Mouse (Mus musculus): ENCODE results near the gene Tsen2.

Tsen2 gene

GRCm38 (mm10) chr6:115601715-115602523, 57.5 kb downstream of the Tsen2 start, which contains the start of gene Mkrn2:
TSS of gene Mkrn2 (plus strand) at chr6:115601902.
- peak; percentile 52 to 79 for DNase-seq

GRCm38 (mm10) chr6:115606461-115606860, 62.0 kb downstream of the Tsen2 start:
- DNase-seq, result no peak

- DNase-seq, result no peak
Observed at GRCm38 (mm10) chr6:115607429-115607828, 63.0 kb downstream of the Tsen2 start.

- peak in 1 of 2 experiments; percentile 30 for DNase-seq
Observed at GRCm38 (mm10) chr6:115609121-115609520, 64.7 kb downstream of the Tsen2 start.

GRCm38 (mm10) chr6:115610301-115610700, 65.8 kb downstream of the Tsen2 start:
- no peak for DNase-seq

GRCm38 (mm10) chr6:115613793-115614192, 69.3 kb downstream of the Tsen2 start:
- DNase-seq, result no peak

GRCm38 (mm10) chr6:115615983-115616382, 71.5 kb downstream of the Tsen2 start:
- DNase-seq, result no peak

- peak; percentile 50 to 56 for DNase-seq
Observed at GRCm38 (mm10) chr6:115619818-115620217, 75.4 kb downstream of the Tsen2 start.

- DNase-seq, result no peak
Observed at GRCm38 (mm10) chr6:115620942-115621341, 76.5 kb downstream of the Tsen2 start.

- DNase-seq, result no peak
Observed at GRCm38 (mm10) chr6:115626121-115626520, 81.7 kb downstream of the Tsen2 start.
